Mouse (Mus musculus) left cerebral cortex, postnatal 14 days (tissue): Measurements from ENCODE around the gene Krr1. TPM values are rescaled to one million over a fixed set of nuclear protein-coding genes. Genes with fewer than 3 reads are reported as not detected.
"Not testable (repeated sequence)": the region's sequence is repeated elsewhere in the genome, so short reads cannot be mapped to it uniquely, and the experiment has no call there.

Source experiments
- DNase-seq, 2 experiments: peaks; one replicate each; pipeline ENCODE4 v3.0.0; 2021 to 2022; ENCODE audit warnings: low spot score in 2 of 2, mixed read lengths in 1 of 2
- intact Hi-C: fragments of 180-260 bp; cut with DNase I; formaldehyde crosslinking; loops from one replicate; pipeline ENCODE4 v1.15.1; 2025
- total RNA-seq, 2 experiments: library from RNA; stranded (reverse); gene quantifications; 2 replicates each; pipeline ENCODE4 v1.2.3; 2021

The Krr1 gene
- total RNA-seq, 2 experiments from 2014 or later, result 31.0 to 33.5 TPM

- intact Hi-C loops, result loop anchor here (5.0 kb wide), 1 partner anchor 653 kb away; no protein-coding TSS in a partner anchor
- no peak for DNase-seq
Observed at GRCm38 (mm10) chr10:111960459-111960858, 12.0 kb upstream of the Krr1 start.

- intact Hi-C loops, result no loop called here
- no peak for DNase-seq
Observed at GRCm38 (mm10) chr10:111966394-111966793, 6.1 kb upstream of the Krr1 start.

GRCm38 (mm10) chr10:111971929-111972328 lies 535 bp upstream of the Krr1 start:
- intact Hi-C loops, result loop anchor here (10.0 kb wide), 1 partner anchor 833 kb away; no protein-coding TSS in a partner anchor

GRCm38 (mm10) chr10:111977584-111977983 lies 5.1 kb downstream of the Krr1 start:
- DNase-seq, result peak; percentile 71 to 74
- intact Hi-C loops, result loop anchor here (2.0 to 10.0 kb wide), 3 partner anchors 127 to 827 kb away; partner anchors contain the start of genes Caps2 and Glipr1l3

More at GRCm38 (mm10) chr10:111971929-111972328, 535 bp upstream of the Krr1 start:
- no peak for DNase-seq

GRCm38 (mm10) chr10:111983070-111983469 lies 10.6 kb downstream of the Krr1 start:
- intact Hi-C loops, result no loop called here
- no peak for DNase-seq

GRCm38 (mm10) chr10:111986453-111986852 lies 14.0 kb downstream of the Krr1 start:
- intact Hi-C loops, result no loop called here
- no peak for DNase-seq

GRCm38 (mm10) chr10:111995803-111996548 lies 23.5 kb downstream of the Krr1 start:
- intact Hi-C loops, result no loop called here
- no peak for DNase-seq

GRCm38 (mm10) chr10:111996549-111996904 lies 24.1 kb downstream of the Krr1 start:
- DNase-seq, result no peak
- intact Hi-C loops, result no loop called here

- intact Hi-C loops, result no loop called here
- DNase-seq, result no peak
Observed at GRCm38 (mm10) chr10:111996911-111997347, 24.5 kb downstream of the Krr1 start.

GRCm38 (mm10) chr10:111997671-111998070 lies 25.2 kb downstream of the Krr1 start:
- intact Hi-C loops, result no loop called here
- no peak for DNase-seq

- DNase-seq, result no peak
- intact Hi-C loops, result no loop called here
Observed at GRCm38 (mm10) chr10:111999765-112000164, 27.3 kb downstream of the Krr1 start.

GRCm38 (mm10) chr10:112000568-112000967 lies 28.1 kb downstream of the Krr1 start:
- no peak for DNase-seq
- intact Hi-C loops, result no loop called here

GRCm38 (mm10) chr10:112001350-112001749 lies 28.9 kb downstream of the Krr1 start:
- DNase-seq, result no peak
- intact Hi-C loops, result no loop called here

GRCm38 (mm10) chr10:112001756-112002520 lies 29.5 kb downstream of the Krr1 start:
- no peak for DNase-seq
- intact Hi-C loops, result no loop called here

- intact Hi-C loops, result no loop called here
- DNase-seq, result no peak
Observed at GRCm38 (mm10) chr10:112002544-112003215, 30.2 kb downstream of the Krr1 start, which contains the start of gene Glipr1. Gene Glipr1 (minus strand): TSS chr10:112002631.

- intact Hi-C loops, DNase-seq: not testable (repeated sequence)
Observed at GRCm38 (mm10) chr10:112009511-112009910, 37.0 kb downstream of the Krr1 start.

- no peak for DNase-seq
- intact Hi-C loops, result no loop called here
Observed at GRCm38 (mm10) chr10:112023585-112023984, 51.1 kb downstream of the Krr1 start.

GRCm38 (mm10) chr10:112028689-112029088 lies 56.2 kb downstream of the Krr1 start:
- intact Hi-C loops, DNase-seq: not testable (repeated sequence)
